Mouse (Mus musculus) ovary, adult 18-20 months (tissue): Measurements from ENCODE around the gene Fcho2.

Experiments
- DNase-seq: peaks from one replicate; pipeline ENCODE4 v3.0.0; 2022; ENCODE audit warnings: low spot score, mixed read lengths

The Fcho2 gene

GRCm38 (mm10) chr13:98710655-98711054, 104.6 kb downstream of the Fcho2 start:
- DNase-seq: no peak

GRCm38 (mm10) chr13:98710236-98710635, 105.0 kb downstream of the Fcho2 start:
- DNase-seq: no peak

- DNase-seq: no peak
These were observed 109.7 kb downstream of the Fcho2 start for GRCm38 (mm10) chr13:98705501-98705900.

GRCm38 (mm10) chr13:98703786-98704185, 111.5 kb downstream of the Fcho2 start:
- DNase-seq: no peak

- no peak for DNase-seq
These were observed 112.9 kb downstream of the Fcho2 start for GRCm38 (mm10) chr13:98702361-98702760.

- no peak for DNase-seq
These were observed 114.0 kb downstream of the Fcho2 start for GRCm38 (mm10) chr13:98701309-98701675.

GRCm38 (mm10) chr13:98700661-98701308, 114.5 kb downstream of the Fcho2 start:
- no peak for DNase-seq

- DNase-seq: no peak
These were observed 115.2 kb downstream of the Fcho2 start for GRCm38 (mm10) chr13:98699982-98700540.

GRCm38 (mm10) chr13:98699051-98699744, 116.1 kb downstream of the Fcho2 start:
- no peak for DNase-seq

GRCm38 (mm10) chr13:98696716-98697115, 118.5 kb downstream of the Fcho2 start:
- peak; percentile 29 for DNase-seq

- DNase-seq: no peak
These were observed 119.7 kb downstream of the Fcho2 start for GRCm38 (mm10) chr13:98695546-98695945.

GRCm38 (mm10) chr13:98694773-98695314, 120.4 kb downstream of the Fcho2 start, which contains the start of gene Tmem171:
Tmem171 (minus strand) TSS chr13:98694834.
- no peak for DNase-seq

- DNase-seq: no peak
These were observed 121.9 kb downstream of the Fcho2 start for GRCm38 (mm10) chr13:98693316-98693715.

- no peak for DNase-seq
These were observed 123.2 kb downstream of the Fcho2 start for GRCm38 (mm10) chr13:98691956-98692515.

- DNase-seq: no peak
These were observed 124.4 kb downstream of the Fcho2 start for GRCm38 (mm10) chr13:98690886-98691285.

- no peak for DNase-seq
These were observed 125.5 kb downstream of the Fcho2 start for GRCm38 (mm10) chr13:98689605-98690290.

GRCm38 (mm10) chr13:98687931-98688330, 127.3 kb downstream of the Fcho2 start:
- DNase-seq: no peak

- DNase-seq: no peak
These were observed 130.9 kb downstream of the Fcho2 start for GRCm38 (mm10) chr13:98684144-98684900.

GRCm38 (mm10) chr13:98683412-98683811, 131.8 kb downstream of the Fcho2 start:
- DNase-seq: no peak

- no peak for DNase-seq
These were observed 134.7 kb downstream of the Fcho2 start for GRCm38 (mm10) chr13:98680470-98681060.

- no peak for DNase-seq
These were observed 135.6 kb downstream of the Fcho2 start for GRCm38 (mm10) chr13:98679631-98680041.
